Mouse (Mus musculus): ENCODE data around the gene Afm.

- no peak for TF ChIP-seq USF1 (IDR thresholded peaks at IDR 0.05; ENCODE audit: low read depth)
- TF ChIP-seq POLR2AphosphoS2 (IDR thresholded peaks at IDR 0.05; ENCODE audit: insufficient read length, low read depth), result no peak
- TF ChIP-seq POLR2A (IDR thresholded peaks at IDR 0.05; ENCODE audit: insufficient read length, low read depth), result no peak
- no peak for TF ChIP-seq E2F4 (IDR thresholded peaks at IDR 0.05; ENCODE audit: insufficient read depth)
- TF ChIP-seq SRF (IDR thresholded peaks at IDR 0.05; ENCODE audit: control insufficient read depth, insufficient read length, low read depth), result no peak
- no peak for TF ChIP-seq TCF3 (IDR thresholded peaks at IDR 0.05; ENCODE audit: insufficient read length, low read depth)
- no peak for TF ChIP-seq MAX (IDR thresholded peaks at IDR 0.05; ENCODE audit: low read depth)
- TF ChIP-seq MYOD1 (IDR thresholded peaks at IDR 0.05; ENCODE audit: control insufficient read depth in 1 of 3, insufficient read length in 2 of 3, low read depth in 2 of 3), result no peak
- TF ChIP-seq TCF12 (IDR thresholded peaks at IDR 0.05; ENCODE audit: insufficient read depth, poor library complexity, severe bottlenecking), result no peak
- TF ChIP-seq MYOG (IDR thresholded peaks at IDR 0.05; ENCODE audit: control insufficient read depth in 1 of 3, insufficient read depth in 1 of 3, insufficient read length in 2 of 3, low read depth in 2 of 3), result no peak
Observed at GRCm38 (mm10) chr5:90478886-90479285, 39.8 kb upstream of the Afm start.
